Mouse (Mus musculus): ENCODE measurements around the gene Lrguk. TPM values are rescaled to one million over a fixed set of nuclear protein-coding genes. Genes with fewer than 3 reads are reported as not detected.

The Lrguk gene
- polyA plus RNA-seq, 1 experiment from 2014 or later, result 0.19 TPM

GRCm38 (mm10) chr6:34073931-34074442 lies 44.7 kb downstream of the Lrguk start:
- Histone ChIP-seq H3K27ac (no peak overlapping the region), H3K4me3 (no peak overlapping the region), H3K4me1 (no peaks in the 10 kb centered on the region), H3K27me3 (replicated peaks) (no peaks in the 10 kb centered on the region), H3K36me3 (no peaks in the 10 kb centered on the region), H3K4me2 (no peak overlapping the region), H3K9ac (no peak overlapping the region), H3K9me3 (replicated peaks) (no peaks in the 10 kb centered on the region)
- ATAC-seq, result no peak
- 66% methylated on average over 3 of the region's 3 CpGs for WGBS (ENCODE audit: insufficient replicate concordance)

- H3K4me2 ChIP-seq, result no peak overlapping the region
- no peaks in the 10 kb centered on the region for H3K36me3 ChIP-seq
- no peak overlapping the region for H3K9ac ChIP-seq
- H3K9me3 ChIP-seq (replicated peaks), result no peaks in the 10 kb centered on the region
- 72% methylated on average over 11 of the region's 11 CpGs for WGBS (ENCODE audit: insufficient replicate concordance)
- no peak overlapping the region for H3K4me3 ChIP-seq
- no peaks in the 10 kb centered on the region for H3K27me3 ChIP-seq (replicated peaks)
- ATAC-seq, result no peak
- H3K27ac ChIP-seq, result no peak overlapping the region
- no peaks in the 10 kb centered on the region for H3K4me1 ChIP-seq
Measured at GRCm38 (mm10) chr6:34075520-34075919, 46.3 kb downstream of the Lrguk start.

GRCm38 (mm10) chr6:34083471-34083870 lies 54.2 kb downstream of the Lrguk start:
- Histone ChIP-seq H3K4me1 (no peaks in the 10 kb centered on the region), H3K27ac (no peak overlapping the region), H3K36me3 (no peaks in the 10 kb centered on the region), H3K4me3 (no peak overlapping the region), H3K9ac (no peak overlapping the region), H3K27me3 (replicated peaks) (no peaks in the 10 kb centered on the region; the same call in 1 of the 2 replicates), H3K9me3 (replicated peaks) (no peaks in the 10 kb centered on the region), H3K4me2 (no peak overlapping the region)
- no peak for ATAC-seq
- WGBS (ENCODE audit: insufficient replicate concordance), result 64% methylated on average over 5 of the region's 5 CpGs

GRCm38 (mm10) chr6:34087701-34088100 lies 58.5 kb downstream of the Lrguk start:
- no peak for ATAC-seq
- WGBS (ENCODE audit: insufficient replicate concordance), result 66% methylated on average over 4 of the region's 4 CpGs

GRCm38 (mm10) chr6:34088986-34089385 lies 59.7 kb downstream of the Lrguk start:
- H3K4me3 ChIP-seq, result no peak overlapping the region
- ATAC-seq, result no peak
- no peaks in the 10 kb centered on the region for H3K9me3 ChIP-seq (replicated peaks)
- no peaks in the 10 kb centered on the region for H3K4me1 ChIP-seq
- H3K27ac ChIP-seq, result no peak overlapping the region
- H3K36me3 ChIP-seq, result no peaks in the 10 kb centered on the region
- H3K4me2 ChIP-seq, result no peak overlapping the region
- H3K9ac ChIP-seq, result no peak overlapping the region
- no peaks in the 10 kb centered on the region; the same call in 1 of the 2 replicates for H3K27me3 ChIP-seq (replicated peaks)
- 70% methylated on average over 3 of the region's 3 CpGs for WGBS (ENCODE audit: insufficient replicate concordance)

More at GRCm38 (mm10) chr6:34087701-34088100, 58.5 kb downstream of the Lrguk start:
- H3K9me3 ChIP-seq (replicated peaks), result no peaks in the 10 kb centered on the region
- no peak overlapping the region for H3K9ac ChIP-seq
- no peak overlapping the region for H3K4me3 ChIP-seq
- no peak overlapping the region for H3K4me2 ChIP-seq
- no peaks in the 10 kb centered on the region for H3K4me1 ChIP-seq
- no peaks in the 10 kb centered on the region for H3K36me3 ChIP-seq
- H3K27ac ChIP-seq, result no peak overlapping the region
- H3K27me3 ChIP-seq (replicated peaks), result no peaks in the 10 kb centered on the region; the same call in 1 of the 2 replicates

- no peaks in the 10 kb centered on the region for H3K9me3 ChIP-seq (replicated peaks)
- ATAC-seq, result no peak
- no peak overlapping the region for H3K4me2 ChIP-seq
- no peak overlapping the region for H3K9ac ChIP-seq
- H3K27ac ChIP-seq, result no peak overlapping the region
- no peaks in the 10 kb centered on the region for H3K4me1 ChIP-seq
- H3K36me3 ChIP-seq, result no peaks in the 10 kb centered on the region
- no peak overlapping the region for H3K4me3 ChIP-seq
- H3K27me3 ChIP-seq (replicated peaks), result no peaks in the 10 kb centered on the region
- 60% methylated on average over 3 of the region's 3 CpGs for WGBS (ENCODE audit: insufficient replicate concordance)
Measured at GRCm38 (mm10) chr6:34091537-34091936, 62.3 kb downstream of the Lrguk start.

- no peaks in the 10 kb centered on the region for H3K9me3 ChIP-seq (replicated peaks)
- H3K4me2 ChIP-seq, result no peak overlapping the region
- ATAC-seq, result no peak
- no peak overlapping the region for H3K4me3 ChIP-seq
- 70% methylated on average over 6 of the region's 6 CpGs for WGBS (ENCODE audit: insufficient replicate concordance)
- H3K27me3 ChIP-seq (replicated peaks), result no peaks in the 10 kb centered on the region
- no peak overlapping the region for H3K27ac ChIP-seq
- no peaks in the 10 kb centered on the region for H3K36me3 ChIP-seq
- H3K9ac ChIP-seq, result no peak overlapping the region
- no peaks in the 10 kb centered on the region for H3K4me1 ChIP-seq
Measured at GRCm38 (mm10) chr6:34096274-34096673, 67.0 kb downstream of the Lrguk start.

- no peak overlapping the region for H3K9ac ChIP-seq
- 70% methylated on average over 4 of the region's 4 CpGs for WGBS (ENCODE audit: insufficient replicate concordance)
- no peak overlapping the region for H3K4me3 ChIP-seq
- no peak overlapping the region for H3K4me2 ChIP-seq
- no peaks in the 10 kb centered on the region for H3K4me1 ChIP-seq
- no peak for ATAC-seq
- H3K27me3 ChIP-seq (replicated peaks), result no peaks in the 10 kb centered on the region
- H3K36me3 ChIP-seq, result no peaks in the 10 kb centered on the region
- H3K9me3 ChIP-seq (replicated peaks), result no peaks in the 10 kb centered on the region
- H3K27ac ChIP-seq, result no peak overlapping the region
Measured at GRCm38 (mm10) chr6:34096905-34097304, 67.7 kb downstream of the Lrguk start.

GRCm38 (mm10) chr6:34099725-34100124 lies 70.5 kb downstream of the Lrguk start:
- no peak for ATAC-seq
- Histone ChIP-seq H3K4me3 (no peak overlapping the region), H3K9me3 (replicated peaks) (no peaks in the 10 kb centered on the region), H3K27ac (no peak overlapping the region), H3K27me3 (replicated peaks) (no peaks in the 10 kb centered on the region), H3K9ac (no peak overlapping the region), H3K4me1 (no peaks in the 10 kb centered on the region), H3K36me3 (no peaks in the 10 kb centered on the region), H3K4me2 (no peak overlapping the region)
- 64% methylated on average over 6 of the region's 6 CpGs for WGBS (ENCODE audit: insufficient replicate concordance)

- WGBS (ENCODE audit: insufficient replicate concordance), result 73% methylated on average over 15 of the region's 15 CpGs
- Histone ChIP-seq H3K9ac (no peak overlapping the region), H3K27me3 (replicated peaks) (no peaks in the 10 kb centered on the region), H3K4me3 (no peak overlapping the region), H3K4me2 (no peak overlapping the region), H3K27ac (no peak overlapping the region), H3K9me3 (replicated peaks) (no peaks in the 10 kb centered on the region), H3K36me3 (no peaks in the 10 kb centered on the region), H3K4me1 (no peaks in the 10 kb centered on the region)
- no peak for ATAC-seq
Measured at GRCm38 (mm10) chr6:34101531-34102396, 72.5 kb downstream of the Lrguk start.

- H3K4me1 ChIP-seq, result no peaks in the 10 kb centered on the region
- no peaks in the 10 kb centered on the region for H3K36me3 ChIP-seq
- H3K4me2 ChIP-seq, result no peak overlapping the region
- H3K4me3 ChIP-seq, result no peak overlapping the region
- H3K27ac ChIP-seq, result no peak overlapping the region
- WGBS (ENCODE audit: insufficient replicate concordance), result 70% methylated on average over 17 of the region's 17 CpGs
- ATAC-seq, result no peak
- H3K9ac ChIP-seq, result no peak overlapping the region
- no peaks in the 10 kb centered on the region for H3K27me3 ChIP-seq (replicated peaks)
- H3K9me3 ChIP-seq (replicated peaks), result no peaks in the 10 kb centered on the region
Measured at GRCm38 (mm10) chr6:34103251-34103920, 74.1 kb downstream of the Lrguk start.

GRCm38 (mm10) chr6:34110571-34110970 lies 81.3 kb downstream of the Lrguk start:
- WGBS (ENCODE audit: insufficient replicate concordance), result 82% methylated on average over 10 of the region's 10 CpGs
- ATAC-seq, result no peak
- no peak overlapping the region for H3K4me2 ChIP-seq
- no peak overlapping the region for H3K27ac ChIP-seq
- H3K4me3 ChIP-seq, result no peak overlapping the region
- no peaks in the 10 kb centered on the region for H3K9me3 ChIP-seq (replicated peaks)
- H3K36me3 ChIP-seq, result no peaks in the 10 kb centered on the region
- no peaks in the 10 kb centered on the region for H3K27me3 ChIP-seq (replicated peaks)
- H3K9ac ChIP-seq, result no peak overlapping the region
- no peaks in the 10 kb centered on the region for H3K4me1 ChIP-seq

Measured in liver, embryonic 12.5 days (tissue).